Mouse (Mus musculus): ENCODE measurements around the gene Cmtm4.

GRCm38 (mm10) chr8:104403596-104403995 lies 8.0 kb upstream of the Cmtm4 start:
- TF ChIP-seq HCFC1 (IDR thresholded peaks at IDR 0.05; ENCODE audit: borderline replicate concordance, insufficient read depth, low read length) = no peak
- TF ChIP-seq CHD2 (IDR thresholded peaks at IDR 0.05; ENCODE audit: low read depth, low read length) = no peak
- TF ChIP-seq MAFK (IDR thresholded peaks at IDR 0.05; ENCODE audit: insufficient read depth, low read depth, low read length) = no peak
- no peak for TF ChIP-seq ZNF384 (IDR thresholded peaks at IDR 0.05; ENCODE audit: low read depth, low read length)

Measured in ES-E14 (cell line).